ENCODE assay signal across 12 mouse cellular contexts in the genomic region with DNA sequence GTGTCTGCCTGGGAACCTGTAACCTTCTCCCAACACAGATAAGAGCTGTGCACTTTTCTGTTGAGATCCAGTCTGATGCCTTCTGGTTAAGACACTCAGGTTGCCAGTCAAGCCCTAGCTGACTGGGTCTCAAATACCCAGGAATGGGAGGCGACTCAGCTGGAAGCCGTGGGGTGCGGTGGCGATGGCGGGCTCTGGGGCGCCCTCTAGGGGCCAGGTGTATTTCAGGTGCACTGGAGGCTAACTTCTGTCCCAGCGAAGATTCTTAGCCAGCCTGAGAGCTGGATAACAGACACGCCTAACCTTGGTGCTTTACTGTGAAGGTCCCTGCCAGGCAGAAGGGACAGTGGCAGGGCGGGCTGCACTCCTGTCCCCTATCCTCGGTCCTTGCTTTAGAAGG.
DNase-seq lines count a peak whose midpoint lies in the region; ATAC-seq and TF ChIP-seq lines count a peak whose summit lies in the region.
"Had no signal": no experiment of that assay in that cellular context is flagged by ENCODE, and none has a peak within 500 bp of the region (broad histone marks: within the 10 kb centered on the region; RNA-seq: fewer than 3 reads in every experiment).

No protein-coding gene starts in this region.

- TF ChIP-seq CTCF in lung, adult 2 months (IDR thresholded peaks at IDR 0.05; ENCODE audit: insufficient read depth, low read length), result peak; percentile 41

- no peaks in the 10 kb centered on the region for H3K9me3 ChIP-seq in embryonic facial prominence, embryonic 10.5 days
- no peaks in the 10 kb centered on the region for H3K9me3 ChIP-seq in stomach, embryonic 16.5 days (replicated peaks; ENCODE audit: control insufficient read depth, low read length)
- H3K9me3 ChIP-seq in hindbrain, embryonic 13.5 days, result no peaks in the 10 kb centered on the region
- H3K9me3 ChIP-seq: embryonic facial prominence, embryonic 12.5 days; hindbrain, embryonic 12.5 days; limb, embryonic 12.5 days had no signal

- peak overlapping the region; percentile 56; the same call in 1 of the 2 replicates for H3K9ac ChIP-seq in stomach, embryonic 16.5 days (ENCODE audit: low read length)
- no peak overlapping the region for H3K9ac ChIP-seq in hindbrain, embryonic 13.5 days
- H3K9ac ChIP-seq: embryonic facial prominence, embryonic 12.5 days; hindbrain, embryonic 12.5 days; limb, embryonic 12.5 days had no signal

- 11% methylated on average over 10 of the region's 10 CpGs for WGBS in lung, adult 2 months
- 11% methylated on average over 10 of the region's 10 CpGs for WGBS in embryonic facial prominence, embryonic 10.5 days
- WGBS in stomach, embryonic 16.5 days, result 16% methylated on average over 10 of the region's 10 CpGs
- WGBS in hindbrain, embryonic 13.5 days, result 12% methylated on average over 10 of the region's 10 CpGs

- peaks cover 5% of the 10 kb centered on the region; the same call in 1 of the 2 replicates for H3K4me1 ChIP-seq in lung, adult 2 months (ENCODE audit: control insufficient read depth, insufficient read depth, low read length)
- H3K4me1 ChIP-seq in embryonic facial prominence, embryonic 10.5 days, result peaks cover 44% of the 10 kb centered on the region
- peaks cover 22% of the 10 kb centered on the region for H3K4me1 ChIP-seq in stomach, embryonic 16.5 days (ENCODE audit: control insufficient read depth, insufficient read depth, low read length)
- peaks cover 14% of the 10 kb centered on the region for H3K4me1 ChIP-seq in hindbrain, embryonic 13.5 days (replicated peaks)

- DNase-seq in lung, adult 2 months, result peak; percentile 41
- DNase-seq in lung, postnatal 25 days (ENCODE audit: low spot score), result no peak
- DNase-seq in ES-CJ7 (ENCODE audit: low read depth, low spot score), result peak; percentile 68
- peak; percentile 51 for DNase-seq in embryonic facial prominence, embryonic 10.5 days (ENCODE audit: low spot score)
- no peak for DNase-seq in cerebellum, adult 9-11 months
- DNase-seq: gastrocnemius, postnatal 25 days had no signal

- peaks cover 100% of the 10 kb centered on the region for H3K27me3 ChIP-seq in embryonic facial prominence, embryonic 10.5 days (replicated peaks; ENCODE audit: low read depth, poor library complexity, severe bottlenecking)
- peaks cover 11% of the 10 kb centered on the region for H3K27me3 ChIP-seq in stomach, embryonic 16.5 days (ENCODE audit: control insufficient read depth, insufficient read depth, low read length)
- H3K27me3 ChIP-seq in hindbrain, embryonic 13.5 days, result peaks cover 93% of the 10 kb centered on the region

- H3K4me2 ChIP-seq in stomach, embryonic 16.5 days (ENCODE audit: low read depth, low read length), result peak overlapping the region; percentile 29; the same call in 1 of the 2 replicates
- no peak overlapping the region for H3K4me2 ChIP-seq in hindbrain, embryonic 13.5 days
- H3K4me2 ChIP-seq: embryonic facial prominence, embryonic 12.5 days; hindbrain, embryonic 12.5 days; limb, embryonic 12.5 days had no signal

- TF ChIP-seq POLR2A in lung, adult 2 months (IDR thresholded peaks at IDR 0.05; ENCODE audit: borderline replicate concordance, extremely low read depth, low read depth, low read length), result no peak

- ATAC-seq in stomach, embryonic 16.5 days (ENCODE audit: insufficient read depth, low FRiP score), result no peak
- no peak for ATAC-seq in hindbrain, embryonic 13.5 days (ENCODE audit: low FRiP score)

- H3K36me3 ChIP-seq in embryonic facial prominence, embryonic 10.5 days (replicated peaks), result no peaks in the 10 kb centered on the region
- no peaks in the 10 kb centered on the region for H3K36me3 ChIP-seq in stomach, embryonic 16.5 days (ENCODE audit: control insufficient read depth, insufficient read depth, low read length)
- no peaks in the 10 kb centered on the region for H3K36me3 ChIP-seq in hindbrain, embryonic 13.5 days
- H3K36me3 ChIP-seq: embryonic facial prominence, embryonic 12.5 days; hindbrain, embryonic 12.5 days; limb, embryonic 12.5 days had no signal

- H3K27ac ChIP-seq in embryonic facial prominence, embryonic 10.5 days (replicated peaks), result no peak overlapping the region
- no peak overlapping the region for H3K27ac ChIP-seq in stomach, embryonic 16.5 days (ENCODE audit: low read length)
- H3K27ac ChIP-seq in hindbrain, embryonic 13.5 days, result no peak overlapping the region
- H3K27ac ChIP-seq: embryonic facial prominence, embryonic 12.5 days; hindbrain, embryonic 12.5 days; limb, embryonic 12.5 days had no signal

- no peak overlapping the region for H3K4me3 ChIP-seq in lung, adult 2 months (replicated peaks; ENCODE audit: extremely low read depth, low read depth, low read length)
- H3K4me3 ChIP-seq in embryonic facial prominence, embryonic 10.5 days, result no peak overlapping the region
- H3K4me3 ChIP-seq in stomach, embryonic 16.5 days (replicated peaks; ENCODE audit: low read length), result no peak overlapping the region
- H3K4me3 ChIP-seq in hindbrain, embryonic 13.5 days, result no peak overlapping the region
- H3K4me3 ChIP-seq: embryonic facial prominence, embryonic 12.5 days; hindbrain, embryonic 12.5 days; limb, embryonic 12.5 days; myocyte had no signal

Comparison
In these comparisons a context has a peak if more than half of its experiments do, and no peak if none do; other contexts are left out.
1. DNase-seq: peak in lung, adult 2 months (single experiment), ES-CJ7 (single experiment) and embryonic facial prominence, embryonic 10.5 days (single experiment); none in lung, postnatal 25 days (single experiment) and cerebellum, adult 9-11 months (single experiment).